Mouse (Mus musculus) hindbrain, postnatal 0 days (tissue): Measurements from ENCODE around the gene Nobox. TPM values are rescaled to one million over a fixed set of nuclear protein-coding genes. Genes with fewer than 3 reads are reported as not detected.
A peak's percentile ranks its signal among the peaks of the same experiment; 100 is the strongest.

Experiments
- ATAC-seq: fragments of 200-750 bp; cut with Nextera tagmentation; 2 replicates; pipeline ENCODE4 v1.8.0; 2017; ENCODE audit warnings: mild to moderate bottlenecking, moderate TSS enrichment, moderate library complexity
- DNase-seq: peaks from one replicate; pipeline ENCODE4 v3.0.0-alpha.2; 2015; ENCODE audit warnings: low spot score
- H3K27ac ChIP-seq: fragments of 300-500 bp; sonication (generic); 2 replicates; pipeline ENCODE4 v1.5.1; 2014; ENCODE audit warnings: mild to moderate bottlenecking
- H3K27me3 ChIP-seq: fragments of 300-500 bp; sonication (generic); 2 replicates; pipeline ENCODE4 v1.6.1; 2014; ENCODE audit warnings: low read length, mixed read lengths; ENCODE audit not compliant: insufficient read depth
- H3K36me3 ChIP-seq: fragments of 300-500 bp; sonication (generic); 2 replicates; pipeline ENCODE4 v1.6.1; 2014; ENCODE audit warnings: low read length, mixed read lengths; ENCODE audit not compliant: insufficient read depth
- H3K4me1 ChIP-seq: fragments of 300-500 bp; sonication (generic); 2 replicates; pipeline ENCODE4 v1.6.1; 2014; ENCODE audit warnings: antibody characterized with exemption, low read length, mixed read lengths; ENCODE audit not compliant: insufficient read depth
- H3K4me2 ChIP-seq: fragments of 300-500 bp; sonication (generic); 2 replicates; pipeline ENCODE4 v1.6.1; 2014; ENCODE audit warnings: low read depth, mild to moderate bottlenecking, low read length, moderate library complexity, mixed read lengths
- H3K4me3 ChIP-seq: fragments of 300-500 bp; sonication (generic); 2 replicates; pipeline ENCODE4 v1.5.1; 2014; ENCODE audit warnings: low read length
- H3K9ac ChIP-seq: fragments of 300-500 bp; sonication (generic); replicated peaks from 2 replicates; pipeline ENCODE4 v1.6.1; 2014; ENCODE audit warnings: mild to moderate bottlenecking, low read length, moderate library complexity, mixed read lengths
- H3K9me3 ChIP-seq: fragments of 300-500 bp; sonication (generic); 2 replicates; pipeline ENCODE4 v1.6.1; 2016; ENCODE audit warnings: low read length, mixed read lengths
- CTCF ChIP-seq: IDR thresholded peaks from 2 replicates; pipeline ENCODE4 v1.5.1; 2016; ENCODE audit warnings: antibody characterized with exemption, control low read depth, low read depth
- WGBS: fragments of 180-500 bp; shearing (Covaris S2); extraction: QIAGEN DNeasy Blood & Tissue Kit; methylation state at CpG from one replicate; pipeline ENCODE4 v1.1.7; 2014; 5-methylcytosine and 5-hydroxymethylcytosine counted together
- polyA plus RNA-seq: library from polyadenylated mRNA; unstranded; fragments of >200 nt; fragmentation: Nextera tagmentation; extraction: Ambion mirVana; gene quantifications from 2 replicates; pipeline ENCODE4 v1.2.1, GENCODE M21; 2015
- total RNA-seq: library from RNA; depleted of rRNA; stranded (reverse); fragments of >200 nt; gene quantifications from 2 replicates; pipeline ENCODE4 v1.2.3, GENCODE M21; 2014; rRNA removed

Nobox gene
- total RNA-seq (not detected in 2 replicates), polyA plus RNA-seq (not detected in 2 replicates)

- H3K27ac ChIP-seq, result no peak within 1 kb of the TSS
- 64% methylated on average over 16 of the region's 16 CpGs for WGBS
- no peak within 1 kb of the TSS for H3K4me3 ChIP-seq
- DNase-seq (no peak), ATAC-seq (no peak)
- TF ChIP-seq CTCF, result no peak
- no peak within 1 kb of the TSS for H3K9ac ChIP-seq
- H3K36me3 ChIP-seq, result no peaks in the 10 kb centered on the region
- H3K4me2 ChIP-seq, result no peak within 1 kb of the TSS
- no peaks in the 10 kb centered on the region for H3K9me3 ChIP-seq
- no peaks in the 10 kb centered on the region for H3K27me3 ChIP-seq
- no peaks in the 10 kb centered on the region for H3K4me1 ChIP-seq
Observed at GRCm38 (mm10) chr6:43309454-43309853, at the start of gene Nobox. TSS of gene Nobox (minus strand) at chr6:43309554.

GRCm38 (mm10) chr6:43354562-43355241 is 45.3 kb upstream of the Nobox start:
- Histone ChIP-seq H3K36me3 (no peaks in the 10 kb centered on the region), H3K9ac (no peak overlapping the region), H3K27me3 (no peaks in the 10 kb centered on the region), H3K27ac (no peak overlapping the region), H3K4me2 (no peak overlapping the region), H3K4me1 (no peaks in the 10 kb centered on the region), H3K9me3 (no peaks in the 10 kb centered on the region), H3K4me3 (no peak overlapping the region)
- 0 out of 2 replicates have a peak, but pooled peaks have one; percentile 18 for TF ChIP-seq CTCF
- ATAC-seq (peak; percentile 53; the same call in 1 of the 2 replicates), DNase-seq (no peak)
- 69% methylated on average over 9 of the region's 9 CpGs for WGBS

GRCm38 (mm10) chr6:43353446-43353845 is 44.1 kb upstream of the Nobox start:
- Histone ChIP-seq H3K4me2 (no peak overlapping the region), H3K9me3 (no peaks in the 10 kb centered on the region), H3K27me3 (no peaks in the 10 kb centered on the region), H3K4me1 (no peaks in the 10 kb centered on the region), H3K36me3 (no peaks in the 10 kb centered on the region), H3K9ac (no peak overlapping the region), H3K27ac (no peak overlapping the region), H3K4me3 (no peak overlapping the region)
- DNase-seq (no peak), ATAC-seq (no peak)
- no peak for TF ChIP-seq CTCF
- WGBS, result 91% methylated on average over 4 of the region's 4 CpGs

GRCm38 (mm10) chr6:43349083-43349482 is 39.7 kb upstream of the Nobox start:
- Histone ChIP-seq H3K36me3 (no peaks in the 10 kb centered on the region), H3K27me3 (no peaks in the 10 kb centered on the region), H3K9me3 (no peaks in the 10 kb centered on the region), H3K4me3 (no peak overlapping the region), H3K4me2 (no peak overlapping the region), H3K9ac (no peak overlapping the region), H3K27ac (no peak overlapping the region), H3K4me1 (no peaks in the 10 kb centered on the region)
- ATAC-seq, result no peak
- 75% methylated on average over 4 of the region's 4 CpGs for WGBS
- DNase-seq, result no peak
- no peak for TF ChIP-seq CTCF

- Histone ChIP-seq H3K4me3 (no peak overlapping the region), H3K27ac (no peak overlapping the region), H3K4me1 (no peaks in the 10 kb centered on the region), H3K4me2 (no peak overlapping the region), H3K36me3 (no peaks in the 10 kb centered on the region), H3K27me3 (no peaks in the 10 kb centered on the region), H3K9me3 (no peaks in the 10 kb centered on the region), H3K9ac (no peak overlapping the region)
- 100% methylated on average over 1 of the region's 1 CpGs for WGBS
- DNase-seq, result no peak
- peak; percentile 47 for TF ChIP-seq CTCF
- ATAC-seq, result no peak
Observed at GRCm38 (mm10) chr6:43347637-43348036, 38.3 kb upstream of the Nobox start.

- H3K27me3 ChIP-seq, result no peaks in the 10 kb centered on the region
- no peaks in the 10 kb centered on the region for H3K36me3 ChIP-seq
- no peak overlapping the region for H3K4me3 ChIP-seq
- DNase-seq (no peak), ATAC-seq (no peak)
- no peak overlapping the region for H3K27ac ChIP-seq
- no peak for TF ChIP-seq CTCF
- no peaks in the 10 kb centered on the region for H3K9me3 ChIP-seq
- H3K4me2 ChIP-seq, result no peak overlapping the region
- H3K4me1 ChIP-seq, result no peaks in the 10 kb centered on the region; the same call in 1 of the 2 replicates
- no peak overlapping the region for H3K9ac ChIP-seq
- 54% methylated on average over 1 of the region's 1 CpGs for WGBS
Observed at GRCm38 (mm10) chr6:43343006-43343405, 33.7 kb upstream of the Nobox start.

- peak; percentile 36 for DNase-seq
- Histone ChIP-seq H3K27ac (no peak overlapping the region), H3K9ac (no peak overlapping the region), H3K9me3 (no peaks in the 10 kb centered on the region), H3K27me3 (no peaks in the 10 kb centered on the region), H3K4me3 (no peak overlapping the region), H3K4me2 (no peak overlapping the region), H3K4me1 (peaks cover 3% of the 10 kb centered on the region; the same call in 1 of the 2 replicates), H3K36me3 (no peaks in the 10 kb centered on the region)
- WGBS, result 51% methylated on average over 2 of the region's 2 CpGs
- no peak for TF ChIP-seq CTCF
- no peak for ATAC-seq
Observed at GRCm38 (mm10) chr6:43342386-43342785, 33.0 kb upstream of the Nobox start.
